Mouse (Mus musculus): ENCODE results near the gene Papolg.

- no peak for TF ChIP-seq CTCF (IDR thresholded peaks at IDR 0.05; ENCODE audit: insufficient read depth, low read length)
- TF ChIP-seq POLR2A (IDR thresholded peaks at IDR 0.05; ENCODE audit: borderline replicate concordance, extremely low read depth, low read depth, low read length) = no peak
Measured at GRCm38 (mm10) chr11:23853306-23853705, 41.7 kb downstream of the Papolg start.
